Mouse (Mus musculus) midbrain, embryonic 13.5 days (tissue): Measurements from ENCODE around the gene Paqr6. TPM values are rescaled to one million over a fixed set of nuclear protein-coding genes. Genes with fewer than 3 reads are reported as not detected.

Experiments
- polyA plus RNA-seq: library from polyadenylated mRNA; unstranded; fragments of >200 nt; fragmentation: Nextera tagmentation; extraction: Ambion mirVana; gene quantifications from 2 replicates; pipeline ENCODE4 v1.2.1, GENCODE M21; 2015

The Paqr6 gene
- polyA plus RNA-seq, 1 experiment from 2014 or later, result 1.0 TPM

Other genes with a start within 250 kb of the Paqr6 start
- 15.1 and 16.9 TPM in 2 replicates for gene Mef2d, start 222.2 kb upstream of the Paqr6 start, polyA plus RNA-seq
- 0.12 TPM in 1 of 2 replicates, not detected in the other for gene Rhbg, start 109.9 kb upstream of the Paqr6 start, polyA plus RNA-seq
- gene Gm38392, start 77.4 kb upstream of the Paqr6 start, polyA plus RNA-seq, result 0.16 TPM in 1 of 2 replicates, not detected in the other
- gene Tsacc, start 67.6 kb upstream of the Paqr6 start, polyA plus RNA-seq, result 11.2 and 11.6 TPM in 2 replicates
- gene Cct3, start 67.5 kb upstream of the Paqr6 start, polyA plus RNA-seq, result 529 and 545 TPM in 2 replicates
- 93.4 and 104 TPM in 2 replicates for gene Glmp, start 39.6 kb upstream of the Paqr6 start, polyA plus RNA-seq
- 0.66 and 2.0 TPM in 2 replicates for gene Tmem79, start 28.4 kb upstream of the Paqr6 start, polyA plus RNA-seq
- gene Smg5, start 28.3 kb upstream of the Paqr6 start, polyA plus RNA-seq, result 70.1 and 78.3 TPM in 2 replicates
- not detected in 2 replicates for gene Bglap3, start 8.2 kb downstream of the Paqr6 start, polyA plus RNA-seq
- gene Bglap2, start 14.1 kb downstream of the Paqr6 start, polyA plus RNA-seq, result not detected in 2 replicates
- not detected in 2 replicates for gene Bglap, start 19.9 kb downstream of the Paqr6 start, polyA plus RNA-seq
- gene Pmf1, start 45.7 kb downstream of the Paqr6 start, polyA plus RNA-seq, result 51.7 and 56.8 TPM in 2 replicates
- gene Slc25a44, start 60.6 kb downstream of the Paqr6 start, polyA plus RNA-seq, result 28.7 and 29.7 TPM in 2 replicates
- 28.8 and 31.1 TPM in 2 replicates for gene Sema4a, start 96.6 kb downstream of the Paqr6 start, polyA plus RNA-seq
- gene Lmna, start 145.4 kb downstream of the Paqr6 start, polyA plus RNA-seq, result 21.4 and 23.4 TPM in 2 replicates
- gene Mex3a, start 167.8 kb downstream of the Paqr6 start, polyA plus RNA-seq, result 49.5 and 51.5 TPM in 2 replicates
- gene Rab25, start 183.7 kb downstream of the Paqr6 start, polyA plus RNA-seq, result not detected in 2 replicates
- gene Lamtor2, start 188.5 kb downstream of the Paqr6 start, polyA plus RNA-seq, result 181 and 182 TPM in 2 replicates
- 39.1 and 46.7 TPM in 2 replicates for gene Ubqln4, start 189.2 kb downstream of the Paqr6 start, polyA plus RNA-seq
- gene Ssr2, start 211.3 kb downstream of the Paqr6 start, polyA plus RNA-seq, result 142 and 148 TPM in 2 replicates
- gene Arhgef2, start 241.4 kb downstream of the Paqr6 start, polyA plus RNA-seq, result 163 and 175 TPM in 2 replicates